In genomic region chr3:122483783-122484130, GRCm38 (mm10) we compare ENCODE assay signal across 12 mouse cellular contexts.
DNase-seq lines count a peak whose midpoint lies in the region; ATAC-seq and TF ChIP-seq lines count a peak whose summit lies in the region.
"Had no signal": no experiment of that assay in that cellular context is flagged by ENCODE, and none has a peak within 500 bp of the region (broad histone marks: within the 10 kb centered on the region; RNA-seq: fewer than 3 reads in every experiment).

No protein-coding gene starts in this region.

- H3K27me3 ChIP-seq in heart, postnatal 0 days (ENCODE audit: control insufficient read depth, insufficient read depth, low read length), result peaks cover 9% of the 10 kb centered on the region
- H3K27me3 ChIP-seq in hindbrain, embryonic 10.5 days (ENCODE audit: insufficient read depth, poor library complexity, severe bottlenecking), result no peaks in the 10 kb centered on the region
- no peaks in the 10 kb centered on the region for H3K27me3 ChIP-seq in midbrain, embryonic 15.5 days (replicated peaks)

- no peak for DNase-seq in heart, postnatal 0 days (ENCODE audit: low spot score)
- DNase-seq in heart, postnatal 36 days, result no peak
- peak; percentile 74 for DNase-seq in ZHBTc4 (ENCODE audit: low read depth, low spot score)
- no peak for DNase-seq in hindbrain, embryonic 10.5 days (ENCODE audit: low spot score)
- no peak for DNase-seq in spleen, postnatal 14 days (ENCODE audit: low spot score in 2 of 2)
- DNase-seq in c-Kit-positive CD71-positive TER-119-positive erythroid progenitor cells, embryonic 14.5 days (ENCODE audit: low spot score), result no peak
- DNase-seq: kidney, postnatal 4 days; right cerebral cortex, adult 18-20 months had no signal

- WGBS in heart, postnatal 0 days, result 30% methylated on average over 5 of the region's 5 CpGs
- WGBS in hindbrain, embryonic 10.5 days, result 23% methylated on average over 5 of the region's 5 CpGs
- 26% methylated on average over 5 of the region's 5 CpGs for WGBS in midbrain, embryonic 15.5 days

- peak overlapping the region; percentile 7; the same call in 1 of the 2 replicates for H3K27ac ChIP-seq in heart, postnatal 0 days (ENCODE audit: low read depth)
- peak overlapping the region; percentile 79 for H3K27ac ChIP-seq in hindbrain, embryonic 10.5 days
- H3K27ac ChIP-seq in midbrain, embryonic 15.5 days, result peak overlapping the region; percentile 51
- H3K27ac ChIP-seq: macrophage had no signal

- intact Hi-C loops in heart, postnatal 36 days (cut with DNase I), result no loop called here

- H3K36me3 ChIP-seq in heart, postnatal 0 days (replicated peaks; ENCODE audit: control insufficient read depth, insufficient read depth, low read length), result no peaks in the 10 kb centered on the region
- H3K36me3 ChIP-seq in hindbrain, embryonic 10.5 days, result no peaks in the 10 kb centered on the region
- H3K36me3 ChIP-seq in midbrain, embryonic 15.5 days (replicated peaks), result no peaks in the 10 kb centered on the region

- no peak for ATAC-seq in heart, postnatal 0 days (ENCODE audit: insufficient read depth, low read depth)
- peak; percentile 3; the same call in 1 of the 2 replicates for ATAC-seq in midbrain, embryonic 15.5 days (replicated peaks)
- ATAC-seq in granulocyte monocyte progenitor cell, adult 5-6 weeks (replicated peaks; ENCODE audit: poor library complexity, severe bottlenecking), result no peak

- TF ChIP-seq CTCF in heart, postnatal 0 days (IDR thresholded peaks at IDR 0.05; ENCODE audit: low read depth), result no peak

- peak overlapping the region; percentile 44 for H3K4me2 ChIP-seq in heart, postnatal 0 days (ENCODE audit: low read depth, low read length)
- H3K4me2 ChIP-seq in midbrain, embryonic 15.5 days, result peak overlapping the region; percentile 14

- H3K9me3 ChIP-seq in heart, postnatal 0 days (replicated peaks; ENCODE audit: control insufficient read depth, low read length), result no peaks in the 10 kb centered on the region
- H3K9me3 ChIP-seq in hindbrain, embryonic 10.5 days, result no peaks in the 10 kb centered on the region
- no peaks in the 10 kb centered on the region for H3K9me3 ChIP-seq in midbrain, embryonic 15.5 days

- no peak for TF ChIP-seq EP300 in heart, postnatal 0 days (IDR thresholded peaks at IDR 0.05; ENCODE audit: low read depth)

- H3K4me1 ChIP-seq in heart, postnatal 0 days (ENCODE audit: control insufficient read depth, insufficient read depth), result peaks cover 12% of the 10 kb centered on the region; the same call in 1 of the 2 replicates
- peaks cover 79% of the 10 kb centered on the region for H3K4me1 ChIP-seq in hindbrain, embryonic 10.5 days (replicated peaks)
- peaks cover 47% of the 10 kb centered on the region for H3K4me1 ChIP-seq in midbrain, embryonic 15.5 days

- no peak overlapping the region for H3K9ac ChIP-seq in heart, postnatal 0 days (replicated peaks; ENCODE audit: low read depth, low read length)
- no peak overlapping the region for H3K9ac ChIP-seq in midbrain, embryonic 15.5 days

- H3K4me3 ChIP-seq in heart, postnatal 0 days (ENCODE audit: low read depth, low read length), result 0 out of 2 replicates have a peak overlapping the region, but pooled peaks have one; percentile 3
- H3K4me3 ChIP-seq in hindbrain, embryonic 10.5 days, result peak overlapping the region; percentile 27
- no peak overlapping the region for H3K4me3 ChIP-seq in midbrain, embryonic 15.5 days
- H3K4me3 ChIP-seq: erythroblast, embryonic 14.5 days had no signal

Comparison
In these comparisons a context has a peak if more than half of its experiments do, and no peak if none do; other contexts are left out.
1. H3K27ac ChIP-seq: peak in every context shown above with its lines; median percentile 79 in hindbrain, embryonic 10.5 days; 51 in midbrain, embryonic 15.5 days; 7 in heart, postnatal 0 days.